Mouse (Mus musculus): ENCODE data around the gene Xpr1.
"Not testable (repeated sequence)": the region's sequence is repeated elsewhere in the genome, so short reads cannot be mapped to it uniquely, and the experiment has no call there.

Gene Xpr1

GRCm38 (mm10) chr1:155337315-155337714 is 79.9 kb downstream of the Xpr1 start:
- no peak for DNase-seq (ENCODE audit: low spot score in 2 of 2)

DNA sequence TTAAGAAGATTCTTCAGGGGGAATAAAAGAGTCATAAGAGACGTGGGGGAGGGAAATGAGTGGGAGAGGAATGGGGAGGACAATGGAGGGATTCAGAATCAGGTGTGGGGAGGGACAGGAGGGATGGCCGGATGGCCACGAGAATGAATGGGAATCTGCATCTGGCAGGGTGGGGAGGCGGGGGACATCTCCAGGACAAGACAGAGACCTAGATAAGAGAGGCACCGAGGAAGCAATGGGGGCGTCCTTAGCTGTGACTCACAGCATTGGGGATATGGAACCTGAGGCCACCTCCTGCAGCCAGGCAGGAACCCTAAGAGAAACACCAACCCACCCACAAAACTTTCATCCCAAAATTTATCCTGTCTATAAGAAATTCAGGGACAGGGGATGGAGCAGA is 81.3 kb downstream of the Xpr1 start:
- no peak for DNase-seq (ENCODE audit: low spot score in 2 of 2)

- DNase-seq (ENCODE audit: low spot score in 2 of 2) = peak; percentile 11 to 35
These were observed 95.0 kb downstream of the Xpr1 start for GRCm38 (mm10) chr1:155322183-155322582.

DNA sequence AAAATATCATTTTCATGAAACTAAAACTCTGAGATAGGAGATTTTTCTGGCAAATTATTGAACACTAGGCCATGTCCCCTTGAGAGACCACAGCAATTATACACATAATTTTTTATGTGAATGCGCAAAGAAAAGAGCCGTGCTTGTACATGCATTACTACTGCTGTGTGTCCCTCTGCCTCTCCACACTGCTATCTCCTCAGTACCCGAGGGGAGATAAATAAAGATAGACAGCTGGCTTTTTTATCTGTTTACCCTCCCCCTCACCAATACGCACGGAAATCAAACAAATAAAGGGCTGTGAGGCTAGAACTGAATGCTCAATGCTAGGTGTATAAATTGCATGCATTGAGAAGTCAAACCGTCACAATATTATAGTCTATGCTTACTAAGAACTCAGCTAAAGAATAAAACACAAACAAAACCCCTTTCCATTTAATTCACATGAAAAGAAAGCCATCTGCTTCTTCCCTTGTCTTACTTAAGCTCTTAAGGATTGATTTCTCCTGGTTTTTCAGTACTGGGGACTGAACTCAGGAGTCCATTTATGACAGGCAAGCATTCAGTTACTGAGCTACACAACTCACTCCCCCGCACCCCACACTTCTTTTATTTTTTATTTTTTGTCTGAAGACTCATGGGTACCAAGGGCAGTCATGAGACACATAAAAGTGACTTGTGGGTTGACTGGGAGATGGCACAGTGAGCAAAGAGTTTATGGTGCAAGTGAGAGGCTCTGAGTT is 97.0 kb downstream of the Xpr1 start:
- peak in 1 of 2 experiments; percentile 5 for DNase-seq (ENCODE audit: low spot score in 2 of 2)

GRCm38 (mm10) chr1:155319513-155319912 is 97.7 kb downstream of the Xpr1 start:
- DNase-seq (ENCODE audit: low spot score in 2 of 2) = no peak

GRCm38 (mm10) chr1:155311672-155312071 is 105.5 kb downstream of the Xpr1 start:
- no peak for DNase-seq (ENCODE audit: low spot score in 2 of 2)

DNA sequence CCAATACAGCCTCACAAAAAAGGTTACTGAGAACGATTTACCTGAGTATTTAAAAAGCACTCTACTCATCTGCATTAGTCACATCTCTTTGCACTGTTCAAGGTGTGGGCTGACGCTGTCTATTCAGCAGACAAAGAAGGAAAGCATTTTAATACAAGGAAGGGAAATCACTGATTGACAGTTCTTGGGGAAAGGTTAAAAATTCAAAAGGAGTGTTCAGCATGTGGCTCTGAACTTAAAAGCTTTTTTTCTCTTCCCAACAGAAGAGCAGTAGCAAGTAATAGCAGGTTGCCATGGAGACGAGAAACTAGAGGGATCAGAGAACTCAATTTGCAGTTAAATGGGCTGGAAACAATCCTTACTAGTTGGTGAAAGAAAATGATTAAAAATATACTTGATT is 110.3 kb downstream of the Xpr1 start:
- no peak for DNase-seq (ENCODE audit: low spot score in 2 of 2)

GRCm38 (mm10) chr1:155303402-155303801 is 113.8 kb downstream of the Xpr1 start:
- DNase-seq (ENCODE audit: low spot score in 2 of 2) = no peak

GRCm38 (mm10) chr1:155297615-155298014 is 119.6 kb downstream of the Xpr1 start:
- DNase-seq (ENCODE audit: low spot score in 2 of 2) = no peak

DNA sequence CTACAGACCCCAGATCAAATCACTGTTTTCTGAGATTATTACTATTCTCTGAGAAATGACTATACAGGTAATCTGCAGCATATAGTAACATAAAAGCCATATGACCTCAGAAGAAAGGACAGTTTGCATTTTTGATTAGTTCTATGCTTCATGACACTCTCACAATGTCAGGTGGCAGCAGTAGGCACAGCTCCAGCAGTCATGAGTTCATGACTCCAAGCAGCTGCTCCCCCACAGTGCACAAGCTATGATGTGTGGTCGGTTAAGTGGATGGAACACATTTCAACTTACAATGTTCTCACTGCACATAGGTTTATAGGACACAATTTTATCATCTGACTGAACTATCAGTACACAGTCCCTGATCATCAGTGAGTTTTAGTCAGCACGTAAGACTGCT is 120.0 kb downstream of the Xpr1 start:
- no peak for DNase-seq (ENCODE audit: low spot score in 2 of 2)

GRCm38 (mm10) chr1:155293446-155293845 is 123.8 kb downstream of the Xpr1 start:
- DNase-seq (ENCODE audit: low spot score in 2 of 2) = peak; percentile 15 to 55

GRCm38 (mm10) chr1:155289411-155289810 is 127.8 kb downstream of the Xpr1 start:
- DNase-seq (ENCODE audit: low spot score in 2 of 2) = no peak

GRCm38 (mm10) chr1:155288033-155288432 is 129.2 kb downstream of the Xpr1 start:
- no peak for DNase-seq (ENCODE audit: low spot score in 2 of 2)

DNA sequence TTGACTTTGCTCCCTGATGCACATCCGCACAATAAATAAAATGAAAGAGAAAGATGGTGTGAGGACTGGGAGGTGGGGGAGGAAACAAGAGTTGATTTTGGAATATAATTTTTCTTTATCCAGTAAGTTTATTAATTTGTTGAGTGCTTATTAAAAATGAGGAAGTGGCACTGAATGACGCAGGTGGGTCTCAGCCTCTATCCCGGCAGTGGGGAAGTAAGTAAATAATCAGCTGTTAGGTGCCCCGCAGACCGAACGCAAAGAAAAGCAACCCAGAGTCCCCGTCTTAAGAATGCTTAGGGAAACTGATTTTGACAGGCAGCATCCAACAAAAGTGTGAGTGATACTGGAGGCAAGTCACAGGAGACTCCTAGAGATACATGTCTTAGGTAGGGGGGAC is 133.4 kb downstream of the Xpr1 start:
- peak; percentile 21 to 27 for DNase-seq (ENCODE audit: low spot score in 2 of 2)

DNA sequence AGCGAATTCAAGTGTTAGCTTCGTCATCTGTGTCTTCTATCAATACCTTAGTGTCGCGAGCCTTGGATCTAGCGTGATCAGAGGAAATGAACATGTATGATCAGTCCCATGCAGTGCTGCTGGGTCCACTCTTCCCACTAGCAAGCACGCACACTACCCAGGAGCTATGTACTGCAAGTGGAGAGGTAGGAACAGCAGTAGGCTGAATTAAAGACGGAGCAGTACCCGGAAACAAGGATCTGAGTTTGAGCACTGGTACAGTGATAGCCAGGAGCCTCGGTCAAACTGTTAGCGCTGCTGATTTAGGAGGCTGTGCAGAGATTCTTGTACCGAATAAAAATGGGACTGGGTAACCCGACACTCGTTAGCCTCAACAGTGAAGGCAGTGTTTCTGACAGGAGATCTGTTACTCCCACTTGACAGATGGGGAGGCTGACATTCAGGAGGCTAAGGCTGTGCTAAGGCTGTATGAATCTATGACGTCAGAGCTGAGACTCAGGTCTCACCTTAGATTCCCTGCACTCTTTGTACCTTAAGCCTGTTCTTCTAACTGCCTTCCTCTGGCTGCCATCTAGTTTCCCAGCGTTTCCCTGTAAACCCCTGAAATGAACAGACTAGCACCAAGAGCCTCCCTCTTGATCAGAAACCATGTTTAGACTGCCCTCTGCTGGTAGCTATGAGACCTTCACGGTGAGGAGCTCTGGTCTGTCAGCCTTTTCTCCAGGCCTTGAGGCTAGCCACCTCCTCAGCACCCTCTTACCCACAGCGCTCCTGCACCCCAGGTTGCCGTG is 136.0 kb downstream of the Xpr1 start:
- DNase-seq (ENCODE audit: low spot score in 2 of 2) = peak; percentile 43 to 44

DNA sequence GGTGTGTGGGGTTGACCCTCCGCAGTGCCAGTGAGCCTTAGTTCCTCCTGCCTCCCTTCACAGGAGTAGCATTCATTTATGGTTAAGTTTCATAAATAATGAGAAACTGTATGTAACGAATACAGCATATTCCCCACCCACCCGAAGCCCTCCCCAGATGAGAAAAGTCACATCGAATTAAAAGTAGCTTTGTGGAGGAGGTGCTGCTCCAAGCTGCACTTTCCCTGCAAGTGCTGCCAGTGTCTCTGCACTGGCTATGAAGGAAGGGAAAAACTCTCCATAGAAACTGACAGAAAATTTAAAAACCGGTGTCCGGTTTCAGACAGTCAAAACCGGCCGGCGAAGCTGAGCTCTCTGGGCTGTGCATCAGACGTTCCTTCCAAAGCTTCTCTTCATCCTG is 136.9 kb downstream of the Xpr1 start:
- DNase-seq (ENCODE audit: low spot score in 2 of 2) = no peak

GRCm38 (mm10) chr1:155276381-155277033 is 140.7 kb downstream of the Xpr1 start:
- no peak for DNase-seq (ENCODE audit: low spot score in 2 of 2)

GRCm38 (mm10) chr1:155275793-155276192 is 141.4 kb downstream of the Xpr1 start:
- DNase-seq (ENCODE audit: low spot score in 2 of 2) = no peak

- no peak for DNase-seq (ENCODE audit: low spot score in 2 of 2)
These were observed 142.2 kb downstream of the Xpr1 start for GRCm38 (mm10) chr1:155274976-155275375.

DNA sequence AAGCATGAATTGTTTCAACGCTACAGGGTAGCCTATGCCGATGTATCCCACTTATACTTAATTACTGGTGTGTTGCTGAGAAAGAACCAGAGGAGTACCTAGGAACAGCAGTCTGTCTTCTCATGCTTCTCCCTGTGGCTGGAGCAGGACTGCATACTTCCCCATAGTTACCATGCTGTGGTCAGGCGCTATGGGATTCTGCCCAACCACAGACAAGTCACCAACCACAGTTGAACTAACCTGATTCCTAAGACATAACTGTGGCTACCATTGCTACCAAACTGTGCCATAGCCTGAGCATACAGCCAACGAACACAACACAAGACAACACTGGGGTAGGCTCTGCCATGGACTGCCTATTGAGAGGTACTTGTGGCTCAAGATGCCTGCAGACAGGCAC is 144.3 kb downstream of the Xpr1 start:
- no peak for DNase-seq (ENCODE audit: low spot score in 2 of 2)

DNA sequence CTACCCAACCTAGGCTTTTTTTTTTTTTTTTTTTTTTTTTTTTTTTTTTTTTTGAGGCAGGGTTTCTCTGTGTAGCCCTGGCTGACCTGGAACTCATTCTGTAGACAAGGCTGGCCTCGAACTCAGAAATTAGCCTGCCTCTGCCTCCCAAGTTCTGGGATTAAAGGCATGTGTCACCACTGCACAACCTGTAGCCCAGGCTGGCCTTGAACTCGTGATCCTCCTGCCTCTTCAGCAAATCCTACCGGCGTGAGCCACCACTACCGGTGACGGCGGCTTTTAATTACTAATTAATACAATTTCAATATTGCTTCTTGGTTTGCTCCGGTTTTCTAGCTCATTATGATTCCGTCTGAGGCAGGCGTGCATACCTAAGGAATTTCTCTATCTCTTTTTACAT is 154.7 kb downstream of the Xpr1 start:
- not testable (repeated sequence) for DNase-seq (ENCODE audit: low spot score in 2 of 2)

- DNase-seq (ENCODE audit: low spot score in 2 of 2) = no peak
These were observed 162.9 kb downstream of the Xpr1 start for GRCm38 (mm10) chr1:155254309-155254708.

DNA sequence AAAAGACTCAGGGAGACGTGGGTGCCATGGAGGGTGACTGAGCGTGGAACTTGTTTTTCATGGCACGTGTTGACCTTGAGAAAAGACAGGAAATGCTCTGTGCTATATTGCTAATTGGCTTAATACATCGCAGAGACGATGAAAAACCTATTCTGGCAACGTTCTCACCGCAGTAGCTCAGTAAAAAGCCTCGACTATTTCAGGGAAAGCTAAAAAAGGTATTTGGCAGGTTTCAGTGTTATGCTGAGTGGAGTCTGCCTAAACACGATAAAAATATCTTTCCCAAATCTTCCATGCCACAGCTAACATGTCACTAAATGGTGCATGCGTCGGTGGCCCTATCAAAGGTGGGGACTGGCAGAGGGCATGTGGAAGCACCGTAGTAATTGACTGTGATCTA is 164.1 kb downstream of the Xpr1 start:
- DNase-seq (ENCODE audit: low spot score in 2 of 2) = no peak
